Mouse (Mus musculus): ENCODE data around the gene Sik3.

Gene Sik3

GRCm38 (mm10) chr9:46016417-46016816, 3.8 kb downstream of the Sik3 start:
- DNase-seq: no peak

- no peak for DNase-seq
Measured at GRCm38 (mm10) chr9:46018316-46018715, 5.7 kb downstream of the Sik3 start.

GRCm38 (mm10) chr9:46019975-46020374, 7.4 kb downstream of the Sik3 start:
- no peak for DNase-seq

GRCm38 (mm10) chr9:46023591-46023990, 11.0 kb downstream of the Sik3 start:
- no peak for DNase-seq

- DNase-seq: no peak
Measured at GRCm38 (mm10) chr9:46026058-46026849, 13.6 kb downstream of the Sik3 start.

GRCm38 (mm10) chr9:46027994-46028393, 15.4 kb downstream of the Sik3 start:
- no peak for DNase-seq

- DNase-seq: no peak
Measured at GRCm38 (mm10) chr9:46029534-46029933, 16.9 kb downstream of the Sik3 start.

- no peak for DNase-seq
Measured at GRCm38 (mm10) chr9:46030184-46030583, 17.6 kb downstream of the Sik3 start.

- DNase-seq: no peak
Measured at GRCm38 (mm10) chr9:46030968-46031367, 18.3 kb downstream of the Sik3 start.

- DNase-seq: no peak
Measured at GRCm38 (mm10) chr9:46032190-46032589, 19.6 kb downstream of the Sik3 start.

- no peak for DNase-seq
Measured at GRCm38 (mm10) chr9:46033058-46033457, 20.4 kb downstream of the Sik3 start.

GRCm38 (mm10) chr9:46033862-46034261, 21.2 kb downstream of the Sik3 start:
- DNase-seq: no peak

- no peak for DNase-seq
Measured at GRCm38 (mm10) chr9:46035290-46035871, 22.8 kb downstream of the Sik3 start.

- no peak for DNase-seq
Measured at GRCm38 (mm10) chr9:46036881-46037280, 24.3 kb downstream of the Sik3 start.

GRCm38 (mm10) chr9:46038786-46039185, 26.2 kb downstream of the Sik3 start:
- DNase-seq: no peak

- no peak for DNase-seq
Measured at GRCm38 (mm10) chr9:46041186-46041585, 28.6 kb downstream of the Sik3 start.

- no peak for DNase-seq
Measured at GRCm38 (mm10) chr9:46042387-46042786, 29.8 kb downstream of the Sik3 start.

GRCm38 (mm10) chr9:46043626-46044025, 31.0 kb downstream of the Sik3 start:
- no peak for DNase-seq

GRCm38 (mm10) chr9:46046724-46047517, 34.3 kb downstream of the Sik3 start:
- no peak for DNase-seq

- DNase-seq: no peak
Measured at GRCm38 (mm10) chr9:46049525-46049924, 36.9 kb downstream of the Sik3 start.

GRCm38 (mm10) chr9:46050203-46050602, 37.6 kb downstream of the Sik3 start:
- no peak for DNase-seq

GRCm38 (mm10) chr9:46053014-46053666, 40.5 kb downstream of the Sik3 start:
- no peak for DNase-seq

GRCm38 (mm10) chr9:46058065-46058464, 45.4 kb downstream of the Sik3 start:
- DNase-seq: no peak
